Mouse (Mus musculus) neural tube, embryonic 11.5 days (tissue): ENCODE results near the gene Hunk. TPM values are rescaled to one million over a fixed set of nuclear protein-coding genes. Genes with fewer than 3 reads are reported as not detected.
A peak's percentile ranks its signal among the peaks of the same experiment; 100 is the strongest.

ENCODE experiments used
- ATAC-seq: fragments of 200-750 bp; cut with Nextera tagmentation; 2 replicates; pipeline ENCODE4 v1.8.0; 2017; ENCODE audit warnings: moderate number of reproducible peaks, mild to moderate bottlenecking, moderate TSS enrichment, moderate library complexity; ENCODE audit not compliant: insufficient read depth, low FRiP score, low TSS enrichment
- DNase-seq: peaks from one replicate; pipeline ENCODE4 v3.0.0-alpha.2; 2015; ENCODE audit warnings: low spot score
- H3K27ac ChIP-seq: fragments of 300-500 bp; sonication (generic); 2 replicates; pipeline ENCODE4 v1.5.1; 2014; ENCODE audit warnings: low read depth, mild to moderate bottlenecking, low read length
- H3K27me3 ChIP-seq: fragments of 300-500 bp; sonication (generic); 2 replicates; pipeline ENCODE4 v1.6.1; 2014; ENCODE audit warnings: mild to moderate bottlenecking, low read length, mixed read lengths; ENCODE audit not compliant: control insufficient read depth, insufficient read depth
- H3K36me3 ChIP-seq: fragments of 300-500 bp; sonication (generic); 2 replicates; pipeline ENCODE4 v1.6.1; 2014; ENCODE audit warnings: mild to moderate bottlenecking, low read length, moderate library complexity, mixed read lengths; ENCODE audit not compliant: control insufficient read depth, insufficient read depth
- H3K4me1 ChIP-seq: fragments of 300-500 bp; sonication (generic); 2 replicates; pipeline ENCODE4 v1.6.1; 2014; ENCODE audit warnings: low read length, mixed read lengths; ENCODE audit not compliant: control insufficient read depth, insufficient read depth
- H3K4me2 ChIP-seq: fragments of 300-500 bp; sonication (generic); 2 replicates; pipeline ENCODE4 v1.6.1; 2014; ENCODE audit warnings: low read depth, mild to moderate bottlenecking, moderate library complexity
- H3K4me3 ChIP-seq: fragments of 300-500 bp; sonication (generic); 2 replicates; pipeline ENCODE4 v1.5.1; 2014; ENCODE audit warnings: low read depth, low read length
- H3K9ac ChIP-seq: fragments of 300-500 bp; sonication (generic); 2 replicates; pipeline ENCODE4 v1.6.1; 2014; ENCODE audit warnings: mild to moderate bottlenecking, low read length
- H3K9me3 ChIP-seq: fragments of 300-500 bp; sonication (generic); 2 replicates; pipeline ENCODE4 v1.6.1; 2016; ENCODE audit warnings: low read length; ENCODE audit not compliant: control insufficient read depth
- WGBS: fragments of 180-500 bp; shearing (Covaris S2); extraction: QIAGEN DNeasy Blood & Tissue Kit; methylation state at CpG from one replicate; pipeline ENCODE4 v1.1.7; 2014; 5-methylcytosine and 5-hydroxymethylcytosine counted together
- polyA plus RNA-seq: library from polyadenylated mRNA; unstranded; fragments of >200 nt; fragmentation: Nextera tagmentation; extraction: Ambion mirVana; gene quantifications from 2 replicates; pipeline ENCODE4 v1.2.1, GENCODE M21; 2014

Hunk gene
- polyA plus RNA-seq, 1 experiment from 2014 or later, result 9.8 TPM

DNA sequence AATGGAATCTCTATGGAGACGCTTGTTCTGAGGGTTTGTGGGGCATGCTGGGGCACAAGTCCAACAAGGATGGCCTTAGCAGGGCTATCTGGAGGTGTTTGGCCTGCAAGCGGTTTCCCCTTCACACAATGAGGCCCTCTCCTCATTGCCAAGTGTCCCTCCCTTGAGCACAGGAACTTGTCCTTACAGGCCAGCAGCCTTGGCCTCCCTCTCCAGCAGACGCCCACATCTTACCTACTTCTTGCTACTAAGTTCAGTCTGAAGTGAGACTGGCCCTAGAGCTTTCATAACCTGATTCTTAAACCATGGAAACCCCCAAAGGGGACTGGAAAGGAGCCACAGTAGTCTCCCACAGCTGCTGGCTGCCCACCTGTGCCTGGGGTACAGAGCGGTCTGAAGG, 104.3 kb downstream of the Hunk start:
- Histone ChIP-seq H3K4me1 (no peaks in the 10 kb centered on the region), H3K4me2 (no peak overlapping the region), H3K9ac (no peak overlapping the region), H3K4me3 (no peak overlapping the region), H3K36me3 (peaks cover 3% of the 10 kb centered on the region; the same call in 1 of the 2 replicates), H3K27me3 (no peaks in the 10 kb centered on the region), H3K9me3 (no peaks in the 10 kb centered on the region), H3K27ac (no peak overlapping the region)
- WGBS, result 85% methylated on average over 4 of the region's 4 CpGs
- DNase-seq (no peak), ATAC-seq (no peak)

DNA sequence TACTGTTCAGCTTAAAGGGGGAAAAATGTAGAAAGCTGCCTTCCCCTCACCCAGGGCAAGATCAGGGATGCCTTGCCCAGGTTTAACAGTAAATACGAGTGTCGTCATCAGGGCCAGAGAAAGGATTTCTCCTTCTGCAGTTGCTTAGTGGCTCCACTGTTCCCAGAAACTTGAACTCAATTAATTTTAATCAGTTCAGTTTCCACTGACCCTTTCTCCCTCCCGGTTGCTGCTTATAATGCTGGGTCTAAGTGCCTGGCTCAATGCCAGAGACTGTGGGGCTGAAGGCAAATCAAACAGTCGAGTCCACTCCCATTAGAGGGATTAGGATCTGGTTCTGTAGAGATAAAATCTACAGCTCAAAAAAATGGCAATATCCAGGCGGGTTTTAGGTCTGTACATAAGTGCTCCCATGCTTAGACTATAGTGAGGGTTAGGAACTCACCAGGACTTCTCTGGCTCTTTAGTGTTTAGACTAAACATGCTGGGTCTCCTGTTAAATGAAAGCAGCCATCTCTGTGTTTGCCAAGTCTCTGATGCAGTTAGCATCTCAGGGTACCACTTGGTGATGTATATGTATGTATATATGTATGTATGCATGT, 106.2 kb downstream of the Hunk start:
- Histone ChIP-seq H3K4me3 (no peak overlapping the region), H3K4me1 (no peaks in the 10 kb centered on the region), H3K9ac (no peak overlapping the region), H3K27me3 (no peaks in the 10 kb centered on the region), H3K9me3 (no peaks in the 10 kb centered on the region), H3K27ac (no peak overlapping the region), H3K36me3 (peaks cover 5% of the 10 kb centered on the region; the same call in 1 of the 2 replicates), H3K4me2 (no peak overlapping the region)
- DNase-seq, result no peak
- no peak for ATAC-seq
- WGBS, result 81% methylated on average over 5 of the region's 5 CpGs

DNA sequence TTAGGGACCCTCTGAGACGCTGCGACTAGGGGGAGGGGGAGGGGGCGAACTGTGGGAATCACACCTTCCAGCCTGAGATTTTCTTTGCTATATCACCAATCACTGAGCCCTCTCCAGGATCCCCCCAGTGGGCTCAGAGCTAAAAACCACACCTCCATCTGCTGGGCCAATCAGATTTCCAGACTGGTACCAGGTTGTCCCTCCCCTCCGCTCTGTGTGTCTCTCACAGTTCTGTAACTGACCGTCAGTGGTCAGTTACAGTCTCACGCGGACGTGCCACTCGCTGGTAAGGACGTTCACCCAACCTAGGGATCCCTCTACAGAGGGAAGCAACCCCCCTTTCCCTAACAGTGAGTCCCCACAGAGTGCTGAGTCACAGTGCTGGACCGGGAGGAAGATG, 111.1 kb downstream of the Hunk start:
- H3K36me3 ChIP-seq, result peaks cover 4% of the 10 kb centered on the region; the same call in 1 of the 2 replicates
- H3K4me1 ChIP-seq, result no peaks in the 10 kb centered on the region
- peak; percentile 37 for DNase-seq
- ATAC-seq, result peak; percentile 45; the same call in 1 of the 2 replicates
- H3K9me3 ChIP-seq, result no peaks in the 10 kb centered on the region
- no peaks in the 10 kb centered on the region for H3K27me3 ChIP-seq
- no peak overlapping the region for H3K9ac ChIP-seq
- 28% methylated on average over 11 of the region's 11 CpGs for WGBS
- no peak overlapping the region for H3K4me3 ChIP-seq
- no peak overlapping the region for H3K4me2 ChIP-seq
- no peak overlapping the region for H3K27ac ChIP-seq

DNA sequence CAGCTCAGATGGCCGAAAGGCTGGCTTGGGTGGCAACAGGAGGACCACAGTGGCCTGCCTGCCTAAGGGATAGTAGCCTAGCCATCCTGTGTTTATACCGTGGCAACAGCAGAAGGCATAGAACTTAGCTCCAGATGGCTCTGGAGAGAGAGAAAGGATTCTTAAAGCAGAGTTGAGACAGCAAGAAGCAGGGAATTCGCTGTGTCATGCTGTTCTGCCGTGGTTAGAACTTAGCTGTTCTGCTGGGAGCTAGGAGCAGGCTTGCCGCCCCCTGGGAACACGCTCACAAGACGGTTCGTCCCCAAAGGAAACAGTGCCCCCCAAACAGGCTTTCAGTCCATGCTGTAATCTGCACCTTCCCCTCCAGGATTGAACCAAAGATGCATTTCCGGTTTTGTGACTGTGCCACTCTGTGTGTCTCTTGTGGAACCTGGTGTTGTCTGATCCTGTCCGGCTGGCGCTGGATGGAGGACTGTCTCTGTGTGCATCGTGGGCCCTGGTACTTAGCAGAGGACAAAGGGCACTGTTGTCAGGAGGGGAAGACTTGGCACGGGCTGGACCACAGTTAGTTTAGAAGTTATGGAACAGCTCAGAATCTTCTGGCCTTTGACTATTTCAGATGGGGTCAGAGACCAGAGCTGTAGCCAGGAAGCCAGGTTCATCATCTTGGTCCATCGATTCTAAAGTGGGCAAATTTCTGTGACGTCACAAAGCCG, 112.1 kb downstream of the Hunk start:
- ATAC-seq (no peak), DNase-seq (no peak)
- Histone ChIP-seq H3K9ac (no peak overlapping the region), H3K27ac (no peak overlapping the region), H3K4me1 (no peaks in the 10 kb centered on the region), H3K9me3 (no peaks in the 10 kb centered on the region), H3K27me3 (no peaks in the 10 kb centered on the region), H3K36me3 (peaks cover 4% of the 10 kb centered on the region; the same call in 1 of the 2 replicates), H3K4me3 (no peak overlapping the region), H3K4me2 (no peak overlapping the region)
- WGBS, result 88% methylated on average over 16 of the region's 16 CpGs

DNA sequence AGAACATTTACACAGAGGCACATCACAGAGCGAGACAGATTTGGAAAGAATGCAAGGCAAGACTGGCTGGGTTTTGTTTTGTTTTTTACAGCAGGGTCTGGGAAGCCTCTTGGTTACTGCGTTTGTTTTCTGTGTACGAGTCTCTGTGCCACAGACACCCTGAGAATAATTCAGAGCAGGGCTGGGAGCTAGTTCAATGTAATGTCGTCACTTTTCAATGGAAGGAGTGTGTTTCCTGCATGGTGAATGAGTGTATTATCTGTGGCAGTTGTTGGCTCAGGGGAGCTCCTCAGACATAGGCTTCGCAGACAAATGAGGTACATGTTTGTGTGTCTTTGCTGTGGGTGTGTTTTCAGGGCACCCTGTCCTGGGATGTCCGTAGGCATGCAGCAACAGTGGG, 115.0 kb downstream of the Hunk start:
- Histone ChIP-seq H3K27me3 (no peaks in the 10 kb centered on the region), H3K36me3 (0 out of 2 replicates have a peak, but pooled peaks cover 2% of the 10 kb centered on the region), H3K9ac (no peak overlapping the region), H3K4me1 (no peaks in the 10 kb centered on the region), H3K9me3 (no peaks in the 10 kb centered on the region), H3K27ac (no peak overlapping the region), H3K4me3 (no peak overlapping the region), H3K4me2 (no peak overlapping the region)
- no peak for ATAC-seq
- DNase-seq, result no peak
- 82% methylated on average over 6 of the region's 6 CpGs for WGBS

DNA sequence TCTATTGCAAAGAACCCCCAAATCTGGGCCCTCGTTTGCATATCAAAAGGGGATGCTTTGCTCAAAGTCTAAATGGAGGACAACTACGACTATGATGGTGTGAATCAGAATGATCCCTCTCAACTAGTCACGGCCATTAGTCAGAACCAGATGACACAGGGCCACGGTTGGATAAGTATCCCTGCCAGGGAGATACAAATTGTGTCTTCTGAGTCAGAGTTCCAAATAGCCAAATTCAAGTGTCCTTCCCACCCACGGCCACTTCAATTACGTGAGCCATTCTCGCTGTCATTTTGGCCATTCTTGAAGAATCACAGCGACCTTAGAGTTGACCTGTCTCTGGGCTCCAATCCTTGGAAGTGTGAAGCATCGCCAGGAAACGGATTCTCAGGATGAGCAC, 119.4 kb downstream of the Hunk start:
- no peak overlapping the region for H3K9ac ChIP-seq
- H3K4me3 ChIP-seq, result no peak overlapping the region
- no peaks in the 10 kb centered on the region for H3K4me1 ChIP-seq
- H3K27me3 ChIP-seq, result no peaks in the 10 kb centered on the region
- no peak for DNase-seq
- H3K9me3 ChIP-seq, result no peaks in the 10 kb centered on the region
- ATAC-seq, result no peak
- H3K4me2 ChIP-seq, result no peak overlapping the region
- 0 out of 2 replicates have a peak, but pooled peaks cover 2% of the 10 kb centered on the region for H3K36me3 ChIP-seq
- H3K27ac ChIP-seq, result no peak overlapping the region
- WGBS, result 77% methylated on average over 10 of the region's 10 CpGs

DNA sequence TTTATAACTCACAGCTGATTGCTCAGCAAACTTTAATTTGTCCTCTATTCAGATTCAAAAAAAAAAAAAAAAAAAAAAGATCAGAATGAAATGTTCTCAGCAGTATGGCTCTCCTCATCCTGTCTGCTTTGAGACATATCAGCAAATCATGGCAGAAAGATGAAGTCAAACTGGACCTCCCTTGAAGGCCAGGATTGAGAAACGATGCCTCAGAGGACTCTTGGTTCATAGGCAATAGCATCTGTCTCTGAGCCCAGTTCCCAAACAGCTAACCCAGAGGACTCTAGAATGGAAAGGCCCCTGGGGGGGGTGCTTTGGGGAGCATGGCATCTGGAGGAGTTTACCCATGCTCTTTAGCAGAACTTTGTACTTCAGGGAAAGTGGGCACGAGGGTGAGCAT, 119.9 kb downstream of the Hunk start:
- no peak overlapping the region for H3K4me2 ChIP-seq
- WGBS, result 91% methylated on average over 2 of the region's 2 CpGs

DNA sequence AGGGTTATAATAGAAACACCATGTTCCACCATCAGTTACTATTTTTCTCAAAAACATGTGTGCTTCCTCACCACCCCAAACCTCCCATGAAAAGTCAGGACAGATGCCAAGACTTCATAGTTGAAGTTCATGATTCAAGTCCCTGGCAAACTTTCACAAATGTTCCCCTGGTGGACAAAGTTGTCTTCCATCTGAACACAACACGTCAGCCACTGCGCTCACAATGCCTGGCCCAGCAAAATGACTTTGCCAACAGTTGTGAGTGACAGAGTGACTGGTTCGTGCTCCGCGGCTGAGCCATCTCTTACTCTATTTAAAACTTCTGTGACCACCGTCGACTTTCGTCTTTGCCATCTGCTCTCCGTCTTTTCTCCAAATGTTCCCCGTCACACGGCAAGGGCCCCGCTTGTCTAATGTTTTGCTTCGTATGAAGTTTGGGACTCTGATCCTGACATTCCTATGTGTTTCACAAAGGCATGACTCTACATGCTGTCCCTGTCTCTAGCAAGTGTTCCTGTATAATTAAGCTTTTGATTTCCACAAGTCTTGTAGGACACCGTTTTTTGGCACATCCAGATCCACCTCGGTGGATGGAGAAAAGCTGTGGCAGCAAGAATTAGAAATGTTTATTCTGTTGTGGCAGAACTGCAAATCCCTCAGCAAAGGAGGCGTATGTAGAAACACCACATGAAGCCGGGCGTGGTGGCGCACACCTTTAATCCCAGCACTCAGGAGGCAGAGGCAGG, 125.9 kb downstream of the Hunk start:
- Histone ChIP-seq H3K9ac (no peak overlapping the region), H3K27ac (no peak overlapping the region), H3K4me1 (no peaks in the 10 kb centered on the region), H3K4me2 (no peak overlapping the region), H3K36me3 (no peaks in the 10 kb centered on the region), H3K9me3 (no peaks in the 10 kb centered on the region), H3K27me3 (no peaks in the 10 kb centered on the region), H3K4me3 (no peak overlapping the region)
- ATAC-seq (no peak), DNase-seq (no peak)
- 94% methylated on average over 19 of the region's 19 CpGs for WGBS

More for the DNA sequence above, 119.9 kb downstream of the Hunk start:
- ATAC-seq (no peak), DNase-seq (no peak)
- Histone ChIP-seq H3K27me3 (no peaks in the 10 kb centered on the region), H3K4me3 (no peak overlapping the region), H3K27ac (no peak overlapping the region), H3K9me3 (no peaks in the 10 kb centered on the region), H3K4me1 (no peaks in the 10 kb centered on the region), H3K36me3 (0 out of 2 replicates have a peak, but pooled peaks cover 2% of the 10 kb centered on the region), H3K9ac (no peak overlapping the region)
